Mouse (Mus musculus) adrenal gland, adult 2 months (tissue): ENCODE results near the gene Ptch2. TPM values are rescaled to one million over a fixed set of nuclear protein-coding genes. Genes with fewer than 3 reads are reported as not detected.

ENCODE experiments used
- DNase-seq: peaks from one replicate; pipeline ENCODE4 v3.0.0; 2021
- microRNA-seq, 2 experiments: library from miRNA; unstranded; fragments of <30 nt; microRNA quantifications; one replicate each; pipeline ENCODE4 v1.2.0; 2021
- polyA plus RNA-seq: library from polyadenylated mRNA; depleted of rRNA; stranded (reverse); fragments of >200 nt; gene quantifications from 2 replicates; pipeline ENCODE4 v1.2.3, GENCODE M21; 2012; rRNA removed
- total RNA-seq, 2 experiments: library from RNA; stranded (reverse); gene quantifications; 2 replicates each; pipeline ENCODE4 v1.2.3; 2021

The Ptch2 gene
- total and polyA plus RNA-seq, 3 experiments: 2.8 to 24.4 (median 6.5) TPM

DNA sequence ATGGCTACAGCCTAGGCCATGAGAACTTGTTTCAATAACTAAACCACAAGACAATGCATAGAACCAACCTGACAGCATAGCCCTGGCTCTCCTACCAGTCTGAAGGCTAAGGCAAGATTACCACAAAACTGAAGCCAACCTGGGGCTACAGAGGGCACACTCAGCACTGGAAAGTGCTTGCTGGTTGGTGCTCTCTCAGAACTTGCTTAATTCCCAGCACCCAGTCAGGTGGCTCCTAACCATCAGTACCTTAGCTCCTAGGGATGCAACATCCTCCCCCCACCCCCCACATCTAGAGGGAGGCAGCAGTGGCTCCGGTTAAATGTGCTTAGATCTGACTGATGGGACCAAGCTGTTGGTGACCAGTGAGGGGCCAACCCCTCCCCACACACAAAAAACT lies 55.5 kb downstream of the Ptch2 start:
- DNase-seq: no peak

DNA sequence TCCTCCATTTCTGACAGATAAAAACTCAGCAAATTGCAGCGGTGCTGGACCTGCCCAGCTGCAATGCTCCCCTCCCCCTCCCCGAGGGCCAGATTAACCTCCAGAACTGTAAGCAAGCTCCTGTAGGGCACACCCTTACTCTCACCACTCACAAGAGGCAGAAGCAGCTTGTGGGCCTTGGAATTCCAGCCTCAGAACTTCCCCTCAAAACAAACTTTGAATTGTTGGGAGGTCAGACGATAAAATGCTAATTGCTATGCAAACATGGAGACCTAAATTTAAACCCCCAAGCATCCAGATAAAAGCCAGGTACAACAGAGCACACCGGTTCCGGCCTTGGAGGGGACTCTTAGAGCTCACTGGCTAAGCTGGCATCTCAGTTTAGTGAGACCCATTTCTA lies 56.8 kb downstream of the Ptch2 start:
- DNase-seq: no peak

DNA sequence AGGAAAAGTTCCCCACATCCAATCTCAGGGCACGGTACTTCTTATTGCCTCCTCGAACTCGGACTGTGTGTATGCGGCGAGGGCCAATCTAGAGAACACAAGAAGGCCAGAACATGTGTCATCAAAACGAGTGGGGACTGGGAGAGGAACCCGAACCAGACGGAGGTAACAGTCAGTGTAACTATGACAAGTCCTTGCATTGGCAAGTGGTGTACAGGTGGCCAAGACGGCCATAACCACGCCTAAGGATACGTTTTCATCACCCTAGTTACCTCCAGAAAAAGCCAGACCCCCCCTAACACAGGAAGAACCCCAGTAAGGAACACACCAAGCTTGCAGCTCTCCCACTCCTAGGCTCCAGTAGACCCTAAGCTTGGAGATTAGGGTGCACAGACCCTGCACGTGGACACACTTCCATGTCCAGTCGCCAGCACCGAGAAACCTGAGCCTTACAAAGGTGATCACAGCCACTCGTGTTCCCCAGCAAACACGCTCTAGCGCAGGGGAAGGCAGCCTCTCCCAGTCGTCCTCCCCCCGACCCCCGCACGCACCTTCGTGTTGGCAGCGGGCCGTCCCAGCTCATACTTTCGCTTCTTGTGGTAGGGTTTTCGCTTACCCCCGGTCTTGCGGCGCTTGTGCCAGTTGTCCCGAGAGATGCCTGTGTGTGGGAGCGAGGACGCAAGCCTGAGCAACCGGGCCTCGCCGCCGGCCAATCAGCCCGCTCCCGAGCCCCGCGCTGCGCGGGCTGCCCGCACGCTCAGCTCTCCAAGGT lies 59.3 kb downstream of the Ptch2 start:
- peak; percentile 52 for DNase-seq

DNA sequence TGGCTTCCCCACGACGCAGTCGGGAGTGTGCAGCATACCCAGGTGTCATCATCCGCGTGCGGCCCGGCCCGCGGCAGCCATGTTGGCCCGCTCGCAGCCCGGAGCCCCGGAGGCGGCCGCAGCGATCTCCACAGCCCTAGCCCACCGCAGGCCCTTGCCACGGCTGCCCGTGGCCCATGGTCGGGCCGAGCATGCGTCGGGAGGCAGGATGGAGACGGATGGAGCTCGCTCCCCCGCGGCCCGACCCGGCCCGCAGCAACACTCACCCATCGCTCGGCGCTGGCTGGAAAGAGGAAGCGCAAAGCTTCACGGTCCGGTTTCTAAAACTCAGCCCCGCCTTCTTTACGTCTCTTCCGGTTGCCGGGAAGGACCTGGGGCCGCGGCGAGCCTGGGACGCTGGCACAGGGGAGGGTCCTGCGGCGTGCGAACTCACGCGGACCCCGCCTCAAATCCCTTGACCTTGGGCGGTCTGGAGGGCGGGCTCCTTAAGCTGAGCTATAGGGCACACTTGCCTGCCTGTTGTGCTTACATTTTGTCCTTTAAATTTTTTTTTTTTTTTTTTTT lies 60.0 kb downstream of the Ptch2 start, which contains the start of gene Rps8:
Gene Rps8 (minus strand): TSS at position 452 of the 564 bp plus-strand sequence.
- peak; percentile 92 for DNase-seq

DNA sequence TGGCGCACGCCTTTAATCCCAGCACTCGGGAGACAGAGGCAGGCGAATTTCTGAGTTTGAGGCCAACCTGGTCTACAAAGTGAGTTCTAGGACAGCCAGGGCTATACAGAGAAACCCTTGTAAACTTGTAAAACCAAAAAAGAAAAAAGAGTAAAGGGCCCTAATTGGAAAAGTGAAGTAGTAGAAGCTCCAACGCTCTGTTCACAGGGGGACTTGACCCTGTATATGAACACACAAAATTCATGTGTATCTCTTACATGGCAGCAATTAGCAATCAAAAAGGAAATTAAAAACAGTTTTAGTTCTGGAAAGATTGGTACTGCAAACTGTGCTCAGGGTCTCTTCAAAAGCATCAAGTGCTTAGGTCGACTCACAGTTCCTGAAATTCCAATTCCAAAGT lies 60.5 kb downstream of the Ptch2 start:
- DNase-seq: no peak

DNA sequence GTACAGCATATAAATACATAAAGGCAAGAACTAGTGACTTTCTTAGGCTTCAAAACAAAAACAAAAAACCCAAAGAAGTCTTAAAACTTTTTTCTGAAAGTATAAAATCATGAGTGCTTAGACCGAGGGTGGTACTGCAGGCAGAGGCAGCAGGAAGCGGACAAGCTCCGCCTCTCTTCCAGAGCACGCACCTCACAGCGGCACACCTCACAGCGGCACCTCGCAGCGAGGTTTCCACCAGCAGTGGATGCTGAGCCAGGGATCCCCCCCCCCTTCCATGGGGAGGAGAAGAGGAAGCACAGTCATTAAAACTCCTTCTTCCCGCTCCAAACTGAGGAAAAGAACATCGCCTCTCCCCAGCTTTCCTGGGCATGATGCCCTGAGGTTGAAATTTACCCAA lies 63.8 kb downstream of the Ptch2 start:
- DNase-seq: no peak

DNA sequence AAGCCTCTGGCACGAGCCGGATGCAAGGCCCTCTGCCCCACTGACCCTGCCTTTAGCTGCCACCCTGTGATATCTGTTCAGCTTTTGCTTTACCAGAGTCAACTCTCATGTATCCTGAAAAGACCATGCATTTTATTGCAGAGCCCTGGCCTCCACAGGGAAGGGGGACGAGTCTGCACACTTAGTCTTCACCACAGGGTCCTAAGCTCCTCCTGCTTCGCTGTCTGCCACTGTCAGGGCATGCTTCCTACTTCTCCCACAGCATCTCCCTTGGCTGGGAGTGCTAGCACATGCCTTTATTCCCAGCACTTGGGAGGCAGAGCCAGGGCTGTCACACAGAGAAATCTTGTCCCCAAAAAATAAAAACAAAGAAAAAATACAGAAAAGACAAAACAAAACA lies 65.3 kb downstream of the Ptch2 start:
- no peak for DNase-seq

Small RNAs within 50 kb of the gene (microRNA-seq; reads per million reads assigned to microRNA genes)
- gene Gm22398: 0 reads per million in 2 experiments

Other genes with a start within 250 kb of the Ptch2 start
- gene Zswim5, start 218.7 kb upstream of the Ptch2 start, total RNA-seq: 1 to 10 TPM; 3.6 to 4.7 TPM
- gene Zswim5, start 218.7 kb upstream of the Ptch2 start, polyA plus RNA-seq: 1.8 and 2.4 TPM in 2 replicates
- gene Urod, start 101.7 kb upstream of the Ptch2 start, total RNA-seq: 100 to 1,000 TPM; 103 to 105 TPM
- 48.1 and 52.7 TPM in 2 replicates for gene Urod, start 101.7 kb upstream of the Ptch2 start, polyA plus RNA-seq
- 10 to 100 TPM; 28.4 to 29.5 TPM for gene Hectd3, start 100.8 kb upstream of the Ptch2 start, total RNA-seq
- 96.5 and 96.9 TPM in 2 replicates for gene Hectd3, start 100.8 kb upstream of the Ptch2 start, polyA plus RNA-seq
- 10 to 100 TPM; 30.3 to 33.0 TPM for gene Eif2b3, start 76.7 kb upstream of the Ptch2 start, total RNA-seq
- gene Eif2b3, start 76.7 kb upstream of the Ptch2 start, polyA plus RNA-seq: 2.0 and 2.1 TPM in 2 replicates
- 1 to 10 TPM; 8.0 to 9.7 TPM for gene Btbd19, start 29.6 kb downstream of the Ptch2 start, total RNA-seq
- gene Btbd19, start 29.6 kb downstream of the Ptch2 start, polyA plus RNA-seq: 6.0 and 7.4 TPM in 2 replicates
- gene Tctex1d4, start 30.7 kb downstream of the Ptch2 start, total RNA-seq: not detected
- gene Tctex1d4, start 30.7 kb downstream of the Ptch2 start, polyA plus RNA-seq: 0.45 TPM in 1 of 2 replicates, not detected in the other
- gene Plk3, start 37.9 kb downstream of the Ptch2 start, total RNA-seq: 10 to 100 TPM in 1 of 2 experiments, 1 to 10 TPM in 1; 8.4 to 23.6 TPM
- 11.3 and 11.5 TPM in 2 replicates for gene Plk3, start 37.9 kb downstream of the Ptch2 start, polyA plus RNA-seq
- 1,000 to 10,000 TPM in 1 of 2 experiments, 100 to 1,000 TPM in 1; 552 to 1,148 TPM for gene Rps8, start 60.2 kb downstream of the Ptch2 start, total RNA-seq
- 156 and 162 TPM in 2 replicates for gene Rps8, start 60.2 kb downstream of the Ptch2 start, polyA plus RNA-seq
- gene Kif2c, start 86.6 kb downstream of the Ptch2 start, total RNA-seq: 1 to 10 TPM in 1 of 2 experiments, under 1 TPM in 1; 0.98 to 1.1 TPM
- 0.40 and 0.45 TPM in 2 replicates for gene Kif2c, start 86.6 kb downstream of the Ptch2 start, polyA plus RNA-seq
- gene Tmem53, start 155.9 kb downstream of the Ptch2 start, total RNA-seq: 10 to 100 TPM; 57.3 to 75.3 TPM
- 172 and 232 TPM in 2 replicates for gene Tmem53, start 155.9 kb downstream of the Ptch2 start, polyA plus RNA-seq
- 1 to 10 TPM; 2.2 to 2.8 TPM for gene Armh1, start 156.1 kb downstream of the Ptch2 start, total RNA-seq
- 6.1 and 6.7 TPM in 2 replicates for gene Armh1, start 156.1 kb downstream of the Ptch2 start, polyA plus RNA-seq